Mouse (Mus musculus) gastrocnemius, adult 2 months (tissue): ENCODE results near the gene Msh4. TPM values are rescaled to one million over a fixed set of nuclear protein-coding genes. Genes with fewer than 3 reads are reported as not detected.

Experiments
- DNase-seq: peaks from one replicate; pipeline ENCODE4 v3.0.0; 2022
- H3K27ac ChIP-seq: fragments of 200-600 bp; 2 replicates; pipeline ENCODE4 v1.8.1; 2022; ENCODE audit warnings: mild to moderate bottlenecking
- H3K4me3 ChIP-seq: fragments of 200-600 bp; 2 replicates; pipeline ENCODE4 v1.8.1; 2022; ENCODE audit warnings: mild to moderate bottlenecking, moderate library complexity
- CTCF ChIP-seq: fragments of 200-600 bp; IDR thresholded peaks from 2 replicates; pipeline ENCODE4 v1.8.1; 2022; ENCODE audit warnings: antibody characterized with exemption, mild to moderate bottlenecking, moderate library complexity
- intact Hi-C: fragments of 180-260 bp; cut with DNase I; formaldehyde crosslinking; loops from one replicate; pipeline ENCODE4 v1.15.1; 2025
- total RNA-seq, 2 experiments: library from RNA; stranded (reverse); gene quantifications; 2 replicates each; pipeline ENCODE4 v1.2.3; 2021

The Msh4 gene
- total RNA-seq, 2 experiments from 2014 or later, result 0.10 TPM; not detected in 1

GRCm38 (mm10) chr3:153929526-153929925 lies 23.6 kb upstream of the Msh4 start:
- Histone ChIP-seq H3K27ac (no peak overlapping the region), H3K4me3 (no peak overlapping the region)
- TF ChIP-seq CTCF, result no peak
- intact Hi-C loops, result no loop called here
- DNase-seq, result no peak

- no peak overlapping the region for H3K27ac ChIP-seq
- DNase-seq, result no peak
- no peak overlapping the region for H3K4me3 ChIP-seq
- TF ChIP-seq CTCF, result no peak; the same call in 1 of the 2 replicates
- intact Hi-C loops, result no loop called here
These were observed 20.4 kb upstream of the Msh4 start for GRCm38 (mm10) chr3:153926333-153926732.

DNA sequence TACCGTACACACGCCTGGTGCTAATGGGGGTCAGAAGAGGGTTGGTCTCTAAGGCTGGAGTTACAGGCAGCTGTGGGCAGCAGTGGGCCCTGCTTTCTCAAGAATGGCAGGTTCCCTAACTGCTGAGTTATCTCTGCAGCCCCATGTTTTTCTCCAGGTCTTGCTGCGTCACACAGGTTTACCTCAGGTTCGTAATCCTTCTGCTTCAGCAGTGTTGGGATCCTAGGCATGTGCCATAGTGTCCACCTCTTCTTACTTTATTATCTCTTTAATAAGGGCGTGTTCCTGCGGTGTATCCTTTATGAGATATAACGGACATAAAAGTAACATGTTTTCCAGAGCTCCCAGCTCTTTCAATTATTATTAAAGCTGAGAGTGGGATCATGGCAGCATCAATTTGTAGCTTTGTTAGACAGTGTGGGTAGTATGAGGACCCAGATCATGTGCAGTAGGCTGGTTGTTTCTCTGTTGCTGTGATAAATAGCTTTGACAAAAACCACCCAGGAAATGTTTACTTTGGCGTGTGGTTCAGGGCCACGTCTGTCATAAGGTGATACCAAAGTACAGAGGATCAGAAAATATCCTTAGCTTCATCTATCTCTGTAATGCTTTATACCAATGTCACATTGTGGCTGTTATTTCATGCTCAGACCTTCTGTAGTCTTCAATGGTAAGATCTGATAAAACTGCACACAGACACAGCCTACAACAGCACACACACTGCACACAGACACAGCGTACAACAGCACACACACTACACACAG lies 15.4 kb upstream of the Msh4 start:
- no peak overlapping the region for H3K4me3 ChIP-seq
- no peak overlapping the region for H3K27ac ChIP-seq
- no peak for DNase-seq
- TF ChIP-seq CTCF, result no peak
- intact Hi-C loops, result no loop called here

DNA sequence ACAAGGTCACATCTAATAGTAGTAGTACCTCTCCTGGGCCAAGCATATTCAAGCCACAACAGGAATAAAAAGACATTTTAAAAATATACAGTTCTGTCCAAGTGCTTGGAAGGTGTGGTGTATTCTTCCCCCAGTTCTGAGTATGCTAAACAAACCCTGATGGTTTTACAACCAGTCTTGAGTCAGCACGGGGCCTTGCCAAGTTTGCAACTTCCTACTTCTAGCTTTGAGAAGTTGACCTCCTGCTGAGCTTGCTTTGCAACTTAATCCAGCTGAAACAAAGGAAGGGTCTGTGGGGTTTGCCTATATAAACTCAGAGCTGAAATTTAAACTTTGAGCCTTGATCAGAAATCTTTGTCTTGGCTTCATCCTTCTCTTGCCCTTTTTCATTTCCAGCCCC lies 11.3 kb upstream of the Msh4 start:
- no peak overlapping the region for H3K27ac ChIP-seq
- TF ChIP-seq CTCF, result no peak
- intact Hi-C loops, result no loop called here

GRCm38 (mm10) chr3:153913510-153914243 lies 7.7 kb upstream of the Msh4 start:
- Histone ChIP-seq H3K27ac (peak overlapping the region; percentile 98), H3K4me3 (peak overlapping the region; percentile 97)
- DNase-seq, result no peak
- no peak for TF ChIP-seq CTCF
- intact Hi-C loops, result no loop called here

More for the DNA sequence above, 11.3 kb upstream of the Msh4 start:
- DNase-seq, result no peak
- H3K4me3 ChIP-seq, result no peak overlapping the region

DNA sequence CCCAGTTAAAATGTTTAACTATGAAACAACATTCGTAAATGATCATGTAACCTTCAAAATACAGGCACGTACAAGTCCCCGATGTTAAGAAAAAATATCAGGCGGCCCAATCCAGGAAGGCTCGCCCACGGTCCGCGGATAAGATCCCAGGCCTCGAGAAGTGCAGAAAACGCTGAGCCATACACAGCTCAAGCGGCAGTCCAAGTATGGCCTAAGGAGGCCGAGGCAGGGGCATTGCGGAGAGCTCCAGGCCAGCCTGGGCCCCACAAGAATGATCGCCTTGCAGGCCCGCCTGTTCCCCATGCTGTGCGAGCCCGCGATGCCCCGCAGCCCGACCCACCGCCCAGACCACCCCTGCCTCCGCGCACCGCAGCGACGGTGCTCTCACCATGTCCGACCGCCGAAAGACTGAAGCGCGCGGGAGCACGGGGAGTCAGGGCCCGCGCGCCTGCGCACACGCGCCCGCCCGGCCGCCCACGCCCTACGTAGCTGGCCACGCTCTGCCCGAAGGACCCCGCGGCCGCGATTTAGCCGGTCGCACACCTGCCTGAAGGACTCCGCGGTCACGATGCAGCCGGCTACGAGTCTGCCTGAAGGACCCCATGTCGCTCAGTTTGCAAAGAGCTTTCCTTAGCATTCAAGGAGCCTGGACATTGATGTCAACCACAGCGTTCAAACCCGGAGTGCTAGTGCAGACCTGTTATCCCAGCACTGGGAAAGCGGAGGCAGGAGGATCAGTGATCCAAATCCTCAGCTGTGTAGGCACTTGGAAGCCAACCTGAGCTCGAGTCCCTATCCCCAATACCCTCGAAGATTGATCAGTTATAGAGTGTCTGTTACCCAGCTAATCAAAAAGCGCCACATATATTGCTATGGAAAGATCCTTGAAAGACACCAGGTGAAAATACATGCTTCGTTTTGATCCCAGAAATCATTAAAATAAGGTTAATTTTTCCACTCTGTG lies 6.9 kb upstream of the Msh4 start, which contains the start of gene Rabggtb:
Gene Rabggtb (minus strand): TSS at position 464 of the 964 bp plus-strand sequence.
- no peak for TF ChIP-seq CTCF
- DNase-seq, result peak; percentile 97
- H3K27ac ChIP-seq, result peak within 1 kb of the TSS; percentile 98
- peak within 1 kb of the TSS; percentile 97 for H3K4me3 ChIP-seq
- intact Hi-C loops, result loop anchor here (1.0 kb wide), 1 partner anchor 31 kb away; the partner anchor contains the start of gene Acadm

DNA sequence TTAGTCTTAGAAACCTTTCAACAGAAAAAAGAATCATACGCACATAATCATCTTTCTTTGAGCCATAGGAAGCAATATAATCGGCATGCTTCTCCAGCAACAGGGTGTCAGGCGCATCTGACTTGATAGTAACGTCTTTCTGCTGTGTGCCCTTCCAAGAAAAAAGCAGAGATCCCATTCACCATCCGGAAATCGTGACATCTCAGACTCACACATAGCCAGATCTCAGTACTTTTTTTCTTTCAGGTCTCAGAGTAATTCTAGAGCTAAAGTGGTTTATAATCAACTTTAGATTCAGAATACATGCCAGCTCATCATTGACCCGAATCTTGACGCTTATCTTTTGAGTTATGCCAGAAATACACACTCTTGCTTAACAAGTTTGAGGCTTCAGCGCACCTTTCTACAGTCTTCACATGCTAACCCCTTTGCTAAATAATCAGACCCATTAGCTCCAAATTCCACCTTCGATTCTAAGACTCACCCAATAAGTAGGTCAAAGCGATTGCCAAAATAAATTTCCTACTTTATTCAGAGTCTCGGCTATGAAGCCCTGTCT lies 6.0 kb upstream of the Msh4 start:
- no peak for DNase-seq
- Histone ChIP-seq H3K27ac (peak overlapping the region; percentile 98), H3K4me3 (peak overlapping the region; percentile 97)
- no peak for TF ChIP-seq CTCF
- intact Hi-C loops, result loop anchor here (1.0 kb wide), 1 partner anchor 32 kb away; the partner anchor contains the start of gene Acadm

- peak overlapping the region; percentile 98 for H3K27ac ChIP-seq
These were observed 5.4 kb upstream of the Msh4 start for GRCm38 (mm10) chr3:153911197-153911881.

GRCm38 (mm10) chr3:153910489-153910888 lies 4.6 kb upstream of the Msh4 start:
- intact Hi-C loops, result no loop called here
- peak overlapping the region; percentile 98; the same call in 1 of the 2 replicates for H3K27ac ChIP-seq
- no peak for TF ChIP-seq CTCF
- peak overlapping the region; percentile 97 for H3K4me3 ChIP-seq
- no peak for DNase-seq

More at GRCm38 (mm10) chr3:153911197-153911881, 5.4 kb upstream of the Msh4 start:
- TF ChIP-seq CTCF, result no peak
- peak; percentile 29 for DNase-seq
- peak overlapping the region; percentile 97 for H3K4me3 ChIP-seq
- intact Hi-C loops, result no loop called here

- DNase-seq, result no peak
- no peak overlapping the region; the same call in 1 of the 2 replicates for H3K27ac ChIP-seq
- H3K4me3 ChIP-seq, result peak overlapping the region; percentile 97
- no peak for TF ChIP-seq CTCF
- intact Hi-C loops, result loop anchor here (5.0 kb wide), 1 partner anchor 53 kb away; no protein-coding TSS in a partner anchor
These were observed 3.0 kb upstream of the Msh4 start for GRCm38 (mm10) chr3:153908919-153909318.
